Mouse (Mus musculus) T-cell, adult 2 months (primary cell): ENCODE data around the gene Ppp1r14d.

Source experiments
- DNase-seq: peaks from one replicate; pipeline ENCODE4 v3.0.0; 2022; ENCODE audit warnings: low spot score

Gene Ppp1r14d

GRCm38 (mm10) chr2:119172862-119173576 lies 56.7 kb downstream of the Ppp1r14d start:
- DNase-seq = no peak

- no peak for DNase-seq
Measured at GRCm38 (mm10) chr2:119172446-119172845, 57.3 kb downstream of the Ppp1r14d start.

GRCm38 (mm10) chr2:119171574-119171973 lies 58.1 kb downstream of the Ppp1r14d start:
- no peak for DNase-seq

GRCm38 (mm10) chr2:119170282-119170681 lies 59.4 kb downstream of the Ppp1r14d start:
- no peak for DNase-seq
